Mouse (Mus musculus) embryo, embryonic 11 days (tissue): ENCODE measurements around the gene Dpp3.
"Not testable (repeated sequence)": the region's sequence is repeated elsewhere in the genome, so short reads cannot be mapped to it uniquely, and the experiment has no call there.

Experiments used
- DNase-seq: peaks from one replicate; pipeline ENCODE4 v3.0.0-alpha.2; 2015

Dpp3 gene

DNA sequence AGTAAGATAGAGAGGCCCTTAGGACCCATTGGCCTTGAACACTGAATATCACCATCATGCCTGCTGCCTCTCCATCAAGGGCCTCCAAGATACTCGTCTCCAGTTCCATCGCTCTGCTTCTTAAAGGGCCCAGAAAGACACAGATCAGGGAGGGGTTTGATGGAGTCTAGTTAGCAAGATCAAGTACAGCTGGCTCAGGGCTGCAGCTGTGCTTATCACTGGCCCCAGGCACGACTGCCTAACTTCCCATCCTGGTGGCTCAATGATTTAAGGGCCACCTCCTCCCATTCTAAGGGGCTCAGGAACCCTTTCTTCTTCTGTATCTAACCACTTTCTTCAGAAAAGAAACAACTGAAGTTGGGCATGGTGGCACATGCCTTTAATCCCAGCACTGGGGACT, 36.3 kb downstream of the Dpp3 start:
- DNase-seq, result no peak

DNA sequence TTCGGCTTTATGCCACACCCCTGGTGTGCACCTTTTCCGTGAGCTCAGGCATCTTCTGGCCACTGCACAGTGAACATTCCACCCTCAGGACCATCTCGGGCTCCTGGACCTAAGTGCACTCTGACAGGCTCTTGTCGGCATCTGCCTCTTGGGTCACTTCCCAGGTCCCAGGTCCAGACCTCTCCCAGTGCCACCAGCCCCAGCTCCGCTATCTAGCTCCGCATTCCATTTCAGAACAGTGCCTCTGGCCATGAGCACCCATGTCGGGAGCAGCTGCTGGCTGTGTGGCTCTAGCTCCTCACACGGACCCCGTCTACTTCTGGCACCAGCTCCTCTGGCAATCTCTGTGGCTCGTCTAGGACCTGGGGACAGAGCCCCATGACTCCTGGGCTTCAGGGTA, 38.3 kb downstream of the Dpp3 start:
- no peak for DNase-seq

DNA sequence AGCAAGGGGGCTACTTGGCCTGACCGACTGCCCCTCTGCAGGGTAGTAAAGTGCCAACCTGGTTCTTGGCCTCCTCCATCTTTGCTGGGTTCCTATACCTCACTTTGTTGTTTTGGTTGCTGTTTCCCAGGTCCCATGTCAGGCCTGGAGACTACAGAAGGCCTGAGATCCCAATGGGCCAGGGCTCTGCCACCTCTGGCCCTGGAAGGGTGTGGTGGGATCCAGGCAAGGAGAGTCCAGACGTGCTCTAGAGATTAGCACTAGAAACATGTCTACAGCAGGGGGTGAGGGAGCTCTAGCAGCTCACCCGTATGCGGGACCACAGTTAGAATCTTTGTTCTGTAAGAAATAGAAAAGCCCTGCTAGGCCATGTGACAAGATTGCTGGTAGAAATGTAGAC, 44.1 kb downstream of the Dpp3 start:
- no peak for DNase-seq

GRCm38 (mm10) chr19:4879324-4879703, 48.8 kb downstream of the Dpp3 start:
- no peak for DNase-seq

- peak; percentile 95 for DNase-seq
Measured at GRCm38 (mm10) chr19:4878405-4879323, 49.4 kb downstream of the Dpp3 start, which contains the start of gene Zdhhc24. Gene Zdhhc24, plus strand, starts transcription at chr19:4878668.

DNA sequence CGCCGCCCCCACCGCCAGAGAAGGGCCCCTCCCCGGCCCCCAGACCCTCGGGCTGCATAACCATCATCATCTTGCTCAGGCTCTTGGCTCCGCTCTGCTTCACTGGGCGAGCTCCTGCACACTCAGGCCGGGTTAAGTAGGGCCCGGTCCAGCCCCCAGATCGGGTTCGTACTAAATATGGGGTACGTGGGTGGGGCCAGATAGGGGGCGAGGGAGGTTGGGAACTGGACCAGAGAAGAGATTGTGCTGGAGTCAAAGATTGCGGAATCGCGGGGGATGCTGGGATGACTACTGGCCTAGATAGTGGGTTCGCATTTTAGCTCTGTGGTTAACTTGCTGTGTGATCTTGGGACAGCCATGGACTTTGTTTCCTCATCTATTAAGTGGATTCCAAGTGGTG, 50.3 kb downstream of the Dpp3 start, which contains the start of gene Actn3:
TSS of gene Actn3 (minus strand) at position 125 of the 400 bp plus-strand sequence.
- DNase-seq, result peak; percentile 28

DNA sequence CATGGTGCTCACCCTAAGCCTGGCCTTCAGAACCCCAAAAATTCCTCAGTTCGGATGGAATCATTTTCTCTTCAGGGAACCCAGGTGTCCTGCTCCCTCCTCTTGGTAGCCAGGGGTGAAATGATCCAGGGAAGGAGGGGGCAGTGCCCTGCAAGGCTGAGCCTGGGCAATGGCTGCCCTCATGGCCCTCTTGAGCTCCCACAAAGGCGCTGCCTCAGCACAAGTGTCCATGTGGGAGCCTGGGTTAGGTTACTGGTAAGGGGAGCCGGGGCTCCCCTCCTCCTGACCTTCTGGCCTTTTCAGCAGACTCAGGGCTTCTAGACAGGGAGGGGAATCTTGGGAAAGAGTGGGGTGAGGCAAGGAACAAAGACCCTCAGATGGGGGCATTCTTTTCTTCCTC, 51.3 kb downstream of the Dpp3 start:
- no peak for DNase-seq

- DNase-seq, result no peak
Measured at GRCm38 (mm10) chr19:4876241-4876640, 51.8 kb downstream of the Dpp3 start.

GRCm38 (mm10) chr19:4874613-4875012, 53.5 kb downstream of the Dpp3 start:
- not testable (repeated sequence) for DNase-seq

GRCm38 (mm10) chr19:4865147-4865546, 62.9 kb downstream of the Dpp3 start:
- peak; percentile 26 for DNase-seq

DNA sequence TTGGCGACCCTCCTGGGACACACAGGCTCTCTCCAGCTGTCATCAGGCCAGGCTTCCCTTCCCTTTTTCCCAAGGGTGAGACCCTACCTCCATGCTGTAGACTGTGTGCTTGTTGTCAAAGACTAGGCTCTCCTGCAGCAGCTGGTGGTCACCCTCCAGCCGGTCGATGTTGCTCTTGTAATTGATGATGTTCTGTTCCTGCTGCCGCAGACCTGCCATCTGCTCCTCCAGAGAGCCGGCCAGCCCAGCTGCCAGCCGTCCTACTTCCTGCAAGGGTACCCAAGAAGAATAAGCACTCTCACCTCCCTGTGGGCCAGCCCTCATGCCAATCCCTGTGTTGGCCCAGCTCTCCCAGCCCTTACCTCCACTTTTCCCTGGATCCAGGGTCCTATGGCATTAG, 65.0 kb downstream of the Dpp3 start:
- no peak for DNase-seq

DNA sequence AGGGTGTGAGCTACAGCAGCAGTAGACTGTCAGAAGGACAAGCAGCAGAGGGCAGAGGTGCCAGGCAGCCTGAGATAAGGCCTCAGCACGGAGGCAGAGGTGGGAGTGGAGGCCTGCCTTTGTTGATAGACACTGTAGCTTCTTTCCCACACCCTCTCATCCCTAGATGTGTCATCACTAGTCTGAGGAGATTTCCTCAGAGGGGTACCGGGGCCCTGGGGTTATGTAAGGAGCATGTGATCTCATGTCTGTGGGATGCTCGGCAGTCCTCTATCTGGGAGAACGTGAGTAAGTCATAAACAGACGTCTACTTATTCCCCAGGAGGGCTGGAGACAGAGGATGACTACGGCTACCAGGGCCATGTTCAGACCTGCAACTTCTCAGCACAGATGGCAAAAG, 69.0 kb downstream of the Dpp3 start:
- DNase-seq, result no peak
